Mouse (Mus musculus): ENCODE results near the gene Rai1.

GRCm38 (mm10) chr11:60182116-60182670 lies 77.4 kb downstream of the Rai1 start:
- no peak for TF ChIP-seq CTCF (IDR thresholded peaks at IDR 0.05; ENCODE audit: borderline replicate concordance, control insufficient read depth, extremely low read depth, insufficient read depth, low read length, poor library complexity)
- no peak for TF ChIP-seq POLR2A (IDR thresholded peaks at IDR 0.05; ENCODE audit: control insufficient read depth, extremely low read depth, insufficient read depth, low read length, poor library complexity)

Measured in thymus, adult 2 months (tissue).